Mouse (Mus musculus) urinary bladder, postnatal 36 days (tissue): ENCODE results near the gene Pou2f1.

Experiments used
- DNase-seq, 2 experiments: peaks; one replicate each; pipeline ENCODE4 v3.0.0; 2022; ENCODE audit warnings: low spot score in 2 of 2, mixed read lengths in 1 of 2

The Pou2f1 gene

GRCm38 (mm10) chr1:165882146-165882900, 120.2 kb downstream of the Pou2f1 start:
- no peak for DNase-seq

- no peak for DNase-seq
Measured at GRCm38 (mm10) chr1:165878751-165879150, 123.7 kb downstream of the Pou2f1 start.

- no peak for DNase-seq
Measured at GRCm38 (mm10) chr1:165875520-165876284, 126.8 kb downstream of the Pou2f1 start.

GRCm38 (mm10) chr1:165874645-165875044, 127.8 kb downstream of the Pou2f1 start:
- DNase-seq = no peak

GRCm38 (mm10) chr1:165868659-165869058, 133.8 kb downstream of the Pou2f1 start:
- no peak for DNase-seq

- no peak for DNase-seq
Measured at GRCm38 (mm10) chr1:165866630-165867280, 135.7 kb downstream of the Pou2f1 start.

- DNase-seq = no peak
Measured at GRCm38 (mm10) chr1:165864864-165865795, 137.3 kb downstream of the Pou2f1 start.

GRCm38 (mm10) chr1:165862059-165862458, 140.4 kb downstream of the Pou2f1 start:
- no peak for DNase-seq

GRCm38 (mm10) chr1:165861235-165861609, 141.3 kb downstream of the Pou2f1 start:
- DNase-seq = no peak

GRCm38 (mm10) chr1:165860373-165861234, 141.9 kb downstream of the Pou2f1 start:
- no peak for DNase-seq

- DNase-seq = no peak
Measured at GRCm38 (mm10) chr1:165858356-165858755, 144.1 kb downstream of the Pou2f1 start.

GRCm38 (mm10) chr1:165857279-165857678, 145.2 kb downstream of the Pou2f1 start:
- DNase-seq = no peak

- DNase-seq = no peak
Measured at GRCm38 (mm10) chr1:165855759-165856545, 146.5 kb downstream of the Pou2f1 start.

- peak in 1 of 2 experiments; percentile 55 for DNase-seq
Measured at GRCm38 (mm10) chr1:165853729-165854420, 148.6 kb downstream of the Pou2f1 start.

- DNase-seq = no peak
Measured at GRCm38 (mm10) chr1:165853131-165853721, 149.3 kb downstream of the Pou2f1 start.

- DNase-seq = no peak
Measured at GRCm38 (mm10) chr1:165852131-165852530, 150.3 kb downstream of the Pou2f1 start.

GRCm38 (mm10) chr1:165849458-165850445, 152.7 kb downstream of the Pou2f1 start:
- no peak for DNase-seq
